Mouse (Mus musculus) forebrain, postnatal 0 days (tissue): ENCODE measurements around the gene Pafah1b3. TPM values are rescaled to one million over a fixed set of nuclear protein-coding genes. Genes with fewer than 3 reads are reported as not detected.
"Not testable (repeated sequence)": the region's sequence is repeated elsewhere in the genome, so short reads cannot be mapped to it uniquely, and the experiment has no call there.

Source experiments
- ATAC-seq: fragments of 200-750 bp; cut with Nextera tagmentation; 2 replicates; pipeline ENCODE4 v1.8.0; 2017; ENCODE audit warnings: mild to moderate bottlenecking, moderate library complexity
- DNase-seq: peaks from one replicate; pipeline ENCODE4 v3.0.0-alpha.2; 2015
- H3K27ac ChIP-seq: fragments of 300-500 bp; sonication (generic); 2 replicates; pipeline ENCODE4 v1.5.1; 2014; ENCODE audit warnings: low read depth, mild to moderate bottlenecking, antibody characterized with exemption, low read length, moderate library complexity, mixed read lengths
- H3K27me3 ChIP-seq: fragments of 300-500 bp; sonication (generic); 2 replicates; pipeline ENCODE4 v1.6.1; 2014; ENCODE audit warnings: mild to moderate bottlenecking, low read length, mixed read lengths; ENCODE audit not compliant: insufficient read depth
- H3K36me3 ChIP-seq: fragments of 300-500 bp; sonication (generic); 2 replicates; pipeline ENCODE4 v1.6.1; 2014; ENCODE audit warnings: mild to moderate bottlenecking, moderate library complexity; ENCODE audit not compliant: insufficient read depth
- H3K4me1 ChIP-seq: fragments of 300-500 bp; sonication (generic); 2 replicates; pipeline ENCODE4 v1.6.1; 2014; ENCODE audit warnings: antibody characterized with exemption; ENCODE audit not compliant: insufficient read depth
- H3K4me2 ChIP-seq: fragments of 300-500 bp; sonication (generic); 2 replicates; pipeline ENCODE4 v1.6.1; 2014; ENCODE audit warnings: low read depth, mild to moderate bottlenecking, moderate library complexity
- H3K4me3 ChIP-seq: fragments of 300-500 bp; sonication (generic); 2 replicates; pipeline ENCODE4 v1.5.1; 2014; ENCODE audit warnings: low read depth, low read length, mixed read lengths
- H3K9ac ChIP-seq: fragments of 300-500 bp; sonication (generic); 2 replicates; pipeline ENCODE4 v1.6.1; 2014; ENCODE audit warnings: mild to moderate bottlenecking
- H3K9me3 ChIP-seq: fragments of 300-500 bp; sonication (generic); 2 replicates; pipeline ENCODE4 v1.6.1; 2016; ENCODE audit warnings: low read length
- CTCF ChIP-seq: sonication (generic); IDR thresholded peaks from 2 replicates; pipeline ENCODE4 v1.5.1; 2016; ENCODE audit warnings: antibody characterized with exemption, control low read depth, low read depth
- WGBS: fragments of 180-500 bp; shearing (Covaris S2); extraction: QIAGEN DNeasy Blood & Tissue Kit; methylation state at CpG from one replicate; pipeline ENCODE4 v1.1.7; 2014; 5-methylcytosine and 5-hydroxymethylcytosine counted together
- polyA plus RNA-seq: library from polyadenylated mRNA; unstranded; fragments of >200 nt; fragmentation: Nextera tagmentation; extraction: Ambion mirVana; gene quantifications from 2 replicates; pipeline ENCODE4 v1.2.1, GENCODE M21; 2015
- total RNA-seq: library from RNA; depleted of rRNA; stranded (reverse); fragments of >200 nt; gene quantifications from 2 replicates; pipeline ENCODE4 v1.2.3, GENCODE M21; 2014

The Pafah1b3 gene
- total and polyA plus RNA-seq, 2 experiments from 2014 or later = 407 to 517 TPM

- Histone ChIP-seq H3K36me3 (0 out of 2 replicates have a peak, but pooled peaks cover 7% of the 10 kb centered on the region), H3K4me3 (no peak overlapping the region), H3K27me3 (no peaks in the 10 kb centered on the region), H3K4me1 (peaks cover 14% of the 10 kb centered on the region), H3K27ac (no peak overlapping the region), H3K9me3 (no peaks in the 10 kb centered on the region), H3K9ac (no peak overlapping the region), H3K4me2 (no peak overlapping the region)
- ATAC-seq = no peak
- DNase-seq = no peak
- TF ChIP-seq CTCF = no peak
- 90% methylated on average over 8 of the region's 8 CpGs for WGBS
Observed at GRCm38 (mm10) chr7:25266180-25266962, 31.4 kb downstream of the Pafah1b3 start.

- not testable (repeated sequence) for H3K36me3 ChIP-seq, DNase-seq, H3K27me3 ChIP-seq, H3K9me3 ChIP-seq, ATAC-seq, H3K4me2 ChIP-seq, H3K9ac ChIP-seq, H3K4me3 ChIP-seq, H3K27ac ChIP-seq
- H3K4me1 ChIP-seq = peaks cover 14% of the 10 kb centered on the region
- 87% methylated on average over 5 of the region's 5 CpGs for WGBS
Observed at GRCm38 (mm10) chr7:25265743-25266142, 32.0 kb downstream of the Pafah1b3 start.

- TF ChIP-seq CTCF = no peak
- no peaks in the 10 kb centered on the region for H3K27me3 ChIP-seq
Observed at GRCm38 (mm10) chr7:25263968-25264870, 33.6 kb downstream of the Pafah1b3 start.

GRCm38 (mm10) chr7:25261896-25262295, 35.9 kb downstream of the Pafah1b3 start:
- H3K4me3 ChIP-seq = no peak overlapping the region
- ATAC-seq (no peak), DNase-seq (no peak)
- no peaks in the 10 kb centered on the region for H3K9me3 ChIP-seq
- WGBS = 81% methylated on average over 1 of the region's 1 CpGs
- no peaks in the 10 kb centered on the region; the same call in 1 of the 2 replicates for H3K4me1 ChIP-seq
- H3K4me2 ChIP-seq = no peak overlapping the region
- no peaks in the 10 kb centered on the region for H3K36me3 ChIP-seq
- H3K27me3 ChIP-seq = no peaks in the 10 kb centered on the region
- H3K27ac ChIP-seq = no peak overlapping the region
- H3K9ac ChIP-seq = no peak overlapping the region
- no peak for TF ChIP-seq CTCF

More at GRCm38 (mm10) chr7:25263968-25264870, 33.6 kb downstream of the Pafah1b3 start:
- H3K36me3 ChIP-seq = no peaks in the 10 kb centered on the region
- peaks cover 5% of the 10 kb centered on the region for H3K4me1 ChIP-seq
- DNase-seq (no peak), ATAC-seq (no peak)
- no peaks in the 10 kb centered on the region for H3K9me3 ChIP-seq
- H3K27ac ChIP-seq = no peak overlapping the region
- no peak overlapping the region for H3K4me3 ChIP-seq
- H3K4me2 ChIP-seq = no peak overlapping the region
- WGBS = 24% methylated on average over 17 of the region's 17 CpGs
- no peak overlapping the region for H3K9ac ChIP-seq

GRCm38 (mm10) chr7:25251822-25252221, 46.0 kb downstream of the Pafah1b3 start:
- WGBS = 17% methylated on average over 8 of the region's 8 CpGs
- Histone ChIP-seq H3K9ac (peak overlapping the region; percentile 69), H3K27me3 (no peaks in the 10 kb centered on the region), H3K27ac (peak overlapping the region; percentile 96), H3K9me3 (no peaks in the 10 kb centered on the region), H3K4me1 (peaks cover 25% of the 10 kb centered on the region), H3K36me3 (no peaks in the 10 kb centered on the region), H3K4me2 (peak overlapping the region; percentile 85), H3K4me3 (peak overlapping the region; percentile 87)
- DNase-seq (no peak), ATAC-seq (no peak)
- no peak for TF ChIP-seq CTCF

GRCm38 (mm10) chr7:25251071-25251791, 46.6 kb downstream of the Pafah1b3 start:
- Histone ChIP-seq H3K27me3 (no peaks in the 10 kb centered on the region), H3K36me3 (no peaks in the 10 kb centered on the region), H3K9me3 (no peaks in the 10 kb centered on the region), H3K4me3 (peak overlapping the region; percentile 87), H3K4me2 (peak overlapping the region; percentile 85), H3K9ac (peak overlapping the region; percentile 69), H3K4me1 (peaks cover 29% of the 10 kb centered on the region), H3K27ac (peak overlapping the region; percentile 96)
- ATAC-seq = no peak
- WGBS = 3% methylated on average over 22 of the region's 22 CpGs
- no peak for TF ChIP-seq CTCF
- DNase-seq = peak; percentile 65
